Mouse (Mus musculus): Measurements from ENCODE around the gene Dnajc22.

Dnajc22 gene

GRCm38 (mm10) chr15:99087253-99088075, 5.5 kb upstream of the Dnajc22 start, which contains the start of gene C1ql4:
C1ql4 (minus strand) TSS chr15:99087817.
- DNase-seq (ENCODE audit: low spot score) = no peak

GRCm38 (mm10) chr15:99088292-99088691, 4.7 kb upstream of the Dnajc22 start:
- DNase-seq (ENCODE audit: low spot score) = no peak

GRCm38 (mm10) chr15:99089069-99089468, 3.9 kb upstream of the Dnajc22 start:
- DNase-seq (ENCODE audit: low spot score) = no peak

- no peak for DNase-seq (ENCODE audit: low spot score)
Measured at GRCm38 (mm10) chr15:99093291-99094258, 605 bp downstream of the Dnajc22 start.

- DNase-seq (ENCODE audit: low spot score) = no peak
Measured at GRCm38 (mm10) chr15:99094631-99095270, 1.8 kb downstream of the Dnajc22 start.

- DNase-seq (ENCODE audit: low spot score) = no peak
Measured at GRCm38 (mm10) chr15:99095356-99095755, 2.4 kb downstream of the Dnajc22 start.

GRCm38 (mm10) chr15:99096061-99096793, 3.3 kb downstream of the Dnajc22 start:
- DNase-seq (ENCODE audit: low spot score) = no peak

GRCm38 (mm10) chr15:99096831-99097500, 4.0 kb downstream of the Dnajc22 start:
- no peak for DNase-seq (ENCODE audit: low spot score)

GRCm38 (mm10) chr15:99097840-99098492, 5.0 kb downstream of the Dnajc22 start:
- no peak for DNase-seq (ENCODE audit: low spot score)

GRCm38 (mm10) chr15:99098493-99098861, 5.5 kb downstream of the Dnajc22 start:
- DNase-seq (ENCODE audit: low spot score) = no peak

GRCm38 (mm10) chr15:99099139-99099556, 6.2 kb downstream of the Dnajc22 start:
- DNase-seq (ENCODE audit: low spot score) = no peak

GRCm38 (mm10) chr15:99099984-99100383, 7.0 kb downstream of the Dnajc22 start:
- DNase-seq (ENCODE audit: low spot score) = no peak

- DNase-seq (ENCODE audit: low spot score) = no peak
Measured at GRCm38 (mm10) chr15:99105238-99105637, 12.3 kb downstream of the Dnajc22 start.

GRCm38 (mm10) chr15:99107866-99108265, 14.9 kb downstream of the Dnajc22 start:
- DNase-seq (ENCODE audit: low spot score) = no peak

- DNase-seq (ENCODE audit: low spot score) = no peak
Measured at GRCm38 (mm10) chr15:99111139-99111538, 18.2 kb downstream of the Dnajc22 start.

- DNase-seq (ENCODE audit: low spot score) = no peak
Measured at GRCm38 (mm10) chr15:99111809-99112208, 18.8 kb downstream of the Dnajc22 start.

GRCm38 (mm10) chr15:99112843-99113395, 19.9 kb downstream of the Dnajc22 start:
- DNase-seq (ENCODE audit: low spot score) = no peak

GRCm38 (mm10) chr15:99113396-99113975, 20.5 kb downstream of the Dnajc22 start:
- no peak for DNase-seq (ENCODE audit: low spot score)

- no peak for DNase-seq (ENCODE audit: low spot score)
Measured at GRCm38 (mm10) chr15:99114312-99115064, 21.5 kb downstream of the Dnajc22 start.

Measured in layer of hippocampus, adult 9-10 months (tissue).